Mouse (Mus musculus) lung, postnatal 25 days (tissue): ENCODE measurements around the gene Srd5a1.
"Not testable (repeated sequence)": the region's sequence is repeated elsewhere in the genome, so short reads cannot be mapped to it uniquely, and the experiment has no call there.

ENCODE experiments used
- DNase-seq: peaks from one replicate; pipeline ENCODE4 v3.0.0; 2022; ENCODE audit warnings: low spot score

Srd5a1 gene

DNA sequence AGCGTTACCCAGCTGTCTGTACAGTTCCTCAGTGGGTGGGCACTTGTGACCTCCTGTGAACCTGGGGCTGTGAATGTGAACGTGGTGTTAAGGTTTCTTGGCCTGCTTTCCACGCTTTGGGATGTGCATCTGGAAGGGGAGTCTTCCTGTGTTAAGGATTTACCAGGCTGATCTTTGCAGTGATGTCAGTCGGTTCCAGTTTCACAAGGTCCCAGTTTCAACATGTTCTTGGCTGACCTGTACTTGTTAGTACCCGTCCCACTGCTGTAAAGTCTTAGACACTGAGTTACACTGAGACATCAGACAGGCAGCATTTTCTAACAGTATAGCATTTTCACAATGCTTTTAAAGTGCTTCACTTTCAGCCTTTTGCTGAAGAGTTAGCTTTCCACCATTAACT, 12.6 kb upstream of the Srd5a1 start:
- no peak for DNase-seq

DNA sequence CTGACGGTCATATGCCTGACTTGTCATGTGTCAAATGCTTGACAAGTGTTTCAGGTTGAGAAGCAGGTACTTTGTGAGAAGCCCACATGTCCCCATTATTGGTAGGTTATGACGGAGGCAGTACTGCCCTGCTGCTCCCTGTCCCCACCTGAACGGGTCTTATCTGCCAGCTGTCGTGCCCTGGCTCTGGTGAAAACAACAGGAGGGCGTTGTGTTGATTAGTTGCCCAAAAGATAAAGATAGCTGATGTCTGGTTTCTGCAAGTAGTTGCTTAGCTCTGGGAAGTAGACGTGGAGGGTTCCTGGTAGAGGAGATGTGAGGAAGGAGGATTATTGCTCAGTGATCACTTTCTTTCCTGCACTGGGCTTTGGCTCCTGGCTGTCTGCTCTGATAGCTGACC, 5.5 kb upstream of the Srd5a1 start:
- DNase-seq, result no peak

DNA sequence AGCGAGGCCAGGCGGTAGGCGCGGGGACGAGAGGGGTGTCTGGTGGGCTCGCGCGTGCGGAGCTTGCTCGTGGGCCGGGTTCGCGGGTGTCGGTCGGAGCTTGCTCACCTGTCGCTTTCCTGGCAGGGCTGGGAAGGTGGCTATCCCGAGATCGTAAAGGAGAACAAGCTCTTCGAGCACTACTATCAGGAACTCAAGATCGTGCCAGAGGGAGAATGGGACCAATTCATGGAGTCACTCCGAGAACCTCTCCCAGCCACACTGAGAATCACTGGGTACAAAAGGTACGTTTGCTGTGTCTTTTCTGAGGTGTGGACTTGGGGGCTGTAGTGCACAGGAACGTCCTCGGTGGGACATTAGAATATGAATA, 918 bp upstream of the Srd5a1 start:
- DNase-seq, result no peak

- DNase-seq, result no peak
Measured at GRCm38 (mm10) chr13:69610751-69611397, 368 bp downstream of the Srd5a1 start.

- DNase-seq, result no peak
Measured at GRCm38 (mm10) chr13:69608734-69609133, 2.5 kb downstream of the Srd5a1 start.

- no peak for DNase-seq
Measured at GRCm38 (mm10) chr13:69604670-69605069, 6.6 kb downstream of the Srd5a1 start.

GRCm38 (mm10) chr13:69601321-69601720, 9.9 kb downstream of the Srd5a1 start:
- no peak for DNase-seq

GRCm38 (mm10) chr13:69600863-69601262, 10.4 kb downstream of the Srd5a1 start:
- not testable (repeated sequence) for DNase-seq

GRCm38 (mm10) chr13:69598867-69599266, 12.4 kb downstream of the Srd5a1 start:
- no peak for DNase-seq

GRCm38 (mm10) chr13:69596515-69596914, 14.7 kb downstream of the Srd5a1 start:
- no peak for DNase-seq

DNA sequence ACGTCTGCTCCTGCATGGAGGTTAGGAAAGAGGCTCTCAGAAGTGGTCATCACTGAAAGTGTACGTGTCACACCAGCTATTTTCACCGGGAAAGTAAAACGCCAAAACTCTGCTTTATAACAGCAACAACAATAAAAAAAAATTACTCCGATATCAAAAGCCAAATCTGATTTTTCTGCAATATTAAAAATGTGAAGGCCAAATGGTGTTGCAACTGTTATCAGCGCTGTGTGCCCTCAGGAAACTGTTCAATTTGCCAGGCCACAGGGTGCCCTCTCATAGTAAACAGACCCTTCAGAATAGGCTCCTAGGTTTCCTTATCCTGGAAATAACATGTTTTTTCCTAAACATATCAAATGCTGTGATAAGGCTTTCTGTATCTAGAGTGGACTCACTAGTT, 15.3 kb downstream of the Srd5a1 start:
- DNase-seq, result no peak

GRCm38 (mm10) chr13:69594577-69595256, 16.5 kb downstream of the Srd5a1 start:
- DNase-seq, result no peak

- DNase-seq, result no peak
Measured at GRCm38 (mm10) chr13:69593453-69593852, 17.8 kb downstream of the Srd5a1 start.

- DNase-seq, result no peak
Measured at GRCm38 (mm10) chr13:69592226-69592625, 19.0 kb downstream of the Srd5a1 start.

DNA sequence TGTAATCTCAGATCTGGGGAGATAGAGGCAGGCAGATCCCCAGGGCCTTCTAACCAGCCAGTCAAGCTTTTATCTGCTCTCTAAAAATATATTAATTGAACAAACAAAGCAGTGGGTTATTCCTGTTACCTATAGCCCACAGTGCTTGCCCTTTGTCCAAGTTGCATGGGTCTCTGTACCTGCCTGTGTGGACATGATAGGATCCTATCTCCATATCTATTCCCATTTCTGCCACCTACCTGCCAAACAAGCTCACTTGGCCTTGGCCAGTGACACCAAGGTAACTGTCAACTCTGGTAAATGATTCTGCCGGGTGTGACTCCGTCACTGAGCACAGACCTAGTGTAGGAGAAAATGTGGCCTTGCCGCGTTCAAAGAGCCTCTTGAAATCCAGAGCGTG, 19.9 kb downstream of the Srd5a1 start:
- DNase-seq, result no peak

GRCm38 (mm10) chr13:69588263-69588662, 23.0 kb downstream of the Srd5a1 start:
- no peak for DNase-seq

DNA sequence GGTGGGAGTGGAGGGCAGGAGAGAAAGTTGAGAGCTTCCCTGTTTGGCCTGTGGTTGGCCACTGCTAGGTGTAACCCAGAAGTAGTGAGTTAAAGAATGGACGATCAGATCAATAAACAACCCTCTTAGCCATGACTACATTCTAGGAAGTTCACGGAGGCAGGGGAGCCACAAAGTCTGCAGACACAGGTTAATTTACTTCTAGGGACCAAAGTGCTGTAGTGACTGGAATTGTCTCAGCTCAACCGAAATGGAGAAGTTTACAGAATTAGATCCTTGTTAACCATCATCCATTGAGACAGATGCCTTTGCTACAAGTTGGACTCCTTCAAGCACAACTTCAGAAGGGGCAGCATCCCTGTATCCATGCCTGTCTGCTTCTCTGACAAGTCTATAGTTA, 23.4 kb downstream of the Srd5a1 start:
- no peak for DNase-seq

DNA sequence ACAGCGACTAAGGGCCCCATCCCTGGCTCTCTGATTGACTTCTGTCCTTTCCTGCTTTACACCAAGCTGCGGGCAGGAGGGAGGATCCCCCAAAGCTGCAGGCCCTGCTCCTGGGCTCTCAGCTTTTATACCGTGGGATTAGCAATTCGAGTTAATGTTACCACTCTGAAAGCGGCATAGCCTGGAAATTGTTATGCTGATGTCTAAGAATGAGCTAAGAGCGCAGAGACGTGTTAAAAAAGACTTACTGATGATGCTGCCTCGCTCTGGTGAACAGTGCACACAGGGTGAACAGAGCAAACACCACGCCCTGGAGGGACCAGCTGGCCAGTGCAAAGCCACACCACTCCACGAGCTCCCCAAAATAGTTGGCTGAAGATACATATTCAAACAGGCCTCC, 24.9 kb downstream of the Srd5a1 start:
- no peak for DNase-seq

DNA sequence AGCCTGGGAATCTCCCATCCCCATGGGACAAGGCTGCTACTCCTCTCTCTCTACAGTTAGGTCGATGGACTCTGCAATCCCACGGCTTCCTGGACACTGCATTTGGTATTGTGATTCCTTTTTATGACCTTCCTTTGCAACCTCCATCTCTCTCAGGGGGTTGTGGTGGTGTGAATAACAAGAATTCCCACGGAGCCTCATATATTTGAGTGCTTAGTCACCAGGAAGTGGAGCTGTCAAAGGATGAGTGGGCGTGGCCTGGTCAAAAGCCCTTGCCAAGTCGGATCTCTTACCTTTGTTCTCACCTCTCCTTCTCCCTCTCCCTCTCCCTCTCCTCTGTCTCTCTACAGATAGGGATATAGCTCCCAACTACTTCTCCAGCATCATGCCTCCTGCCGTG, 25.4 kb downstream of the Srd5a1 start:
- no peak for DNase-seq

- DNase-seq, result no peak
Measured at GRCm38 (mm10) chr13:69583591-69583990, 27.7 kb downstream of the Srd5a1 start.

GRCm38 (mm10) chr13:69582411-69582810, 28.8 kb downstream of the Srd5a1 start:
- DNase-seq, result no peak

GRCm38 (mm10) chr13:69577181-69577834, 33.9 kb downstream of the Srd5a1 start:
- no peak for DNase-seq

- DNase-seq, result no peak
Measured at GRCm38 (mm10) chr13:69576676-69577075, 34.6 kb downstream of the Srd5a1 start.

DNA sequence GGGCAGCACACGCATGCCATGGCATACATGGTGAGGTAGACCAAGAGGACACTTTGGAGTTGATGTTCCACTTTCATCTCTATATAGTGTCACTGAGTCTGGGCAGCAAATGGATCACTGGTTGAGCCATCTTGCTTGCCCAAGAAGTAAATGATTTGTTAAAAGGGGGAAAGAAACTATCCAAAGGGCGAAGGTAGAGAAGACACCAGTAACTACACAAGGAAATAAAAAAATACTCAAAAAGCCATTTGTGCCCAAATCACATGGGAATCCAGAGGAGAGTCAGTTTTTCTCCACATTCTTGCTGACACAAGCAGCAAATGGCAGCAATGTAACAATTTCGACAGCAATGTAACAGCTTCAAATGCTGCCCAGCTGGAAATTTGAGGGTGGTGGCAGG, 38.6 kb downstream of the Srd5a1 start:
- no peak for DNase-seq
